Mouse (Mus musculus): ENCODE measurements at regions not wholly inside any gene's neighbourhood (a gene's known extent, or its start where the extent isn't known, plus 50 kb on each side); places are given as distances from the start of the nearest gene placed in this dataset.

DNA sequence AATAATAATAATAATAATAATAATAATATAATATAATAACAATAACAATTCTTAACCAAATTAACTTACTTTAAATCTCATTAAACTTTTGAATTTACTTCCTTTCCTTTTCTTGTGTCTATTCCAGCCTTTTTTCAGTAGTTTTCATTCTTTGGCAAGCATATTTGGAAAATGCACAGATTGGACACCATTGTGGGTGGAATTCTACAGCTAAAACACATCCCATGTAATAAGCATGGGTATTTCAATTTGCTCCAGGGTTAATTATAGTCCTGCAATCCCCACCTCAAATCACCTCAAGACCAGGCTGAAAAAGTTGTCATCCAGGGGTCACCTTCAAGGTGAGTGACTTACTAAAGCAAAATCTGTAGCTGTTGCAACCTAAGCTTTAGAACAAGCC lies 355.9 kb upstream of the Akr1e1 start:
- Histone ChIP-seq H3K9ac (ENCODE audit: insufficient read depth, low read depth, low read length, poor library complexity, severe bottlenecking) (no peak overlapping the region), H3K4me1 (ENCODE audit: control insufficient read depth in 2 of 2, insufficient read depth in 2 of 2, low read length in 2 of 2, poor library complexity in 1 of 2) (no peaks in the 10 kb centered on the region), H3K36me3 (ENCODE audit: control insufficient read depth, insufficient read depth, low read length, poor library complexity, severe bottlenecking) (no peaks in the 10 kb centered on the region), H3K27ac (ENCODE audit: insufficient read depth, low read depth, low read length, poor library complexity, severe bottlenecking) (no peak overlapping the region), H3K4me3 (ENCODE audit: insufficient read depth in 1 of 2, low read depth in 1 of 2, low read length in 2 of 2, poor library complexity in 1 of 2, severe bottlenecking in 1 of 2) (no peak overlapping the region), H3K9me3 (ENCODE audit: control insufficient read depth, insufficient read depth, low read depth, low read length) (no peaks in the 10 kb centered on the region)
- in situ Hi-C loops (cut with MboI; ENCODE audit: low sequenced_read_pairs in 2 of 2, unreplicated experiment in 2 of 2) = no loop called here
- TF ChIP-seq MAFK (IDR thresholded peaks at IDR 0.05; ENCODE audit: insufficient read depth, low read depth, low read length) (no peak), ZNF384 (IDR thresholded peaks at IDR 0.05; ENCODE audit: low read depth, low read length) (no peak), ZC3H11A (IDR thresholded peaks at IDR 0.05; ENCODE audit: borderline replicate concordance, low read depth, low read length) (no peak), CHD2 (IDR thresholded peaks at IDR 0.05; ENCODE audit: low read depth, low read length) (no peak), HCFC1 (IDR thresholded peaks at IDR 0.05; ENCODE audit: borderline replicate concordance, insufficient read depth, low read length) (no peak)
- no peak for DNase-seq (ENCODE audit: low read depth, low spot score)

DNA sequence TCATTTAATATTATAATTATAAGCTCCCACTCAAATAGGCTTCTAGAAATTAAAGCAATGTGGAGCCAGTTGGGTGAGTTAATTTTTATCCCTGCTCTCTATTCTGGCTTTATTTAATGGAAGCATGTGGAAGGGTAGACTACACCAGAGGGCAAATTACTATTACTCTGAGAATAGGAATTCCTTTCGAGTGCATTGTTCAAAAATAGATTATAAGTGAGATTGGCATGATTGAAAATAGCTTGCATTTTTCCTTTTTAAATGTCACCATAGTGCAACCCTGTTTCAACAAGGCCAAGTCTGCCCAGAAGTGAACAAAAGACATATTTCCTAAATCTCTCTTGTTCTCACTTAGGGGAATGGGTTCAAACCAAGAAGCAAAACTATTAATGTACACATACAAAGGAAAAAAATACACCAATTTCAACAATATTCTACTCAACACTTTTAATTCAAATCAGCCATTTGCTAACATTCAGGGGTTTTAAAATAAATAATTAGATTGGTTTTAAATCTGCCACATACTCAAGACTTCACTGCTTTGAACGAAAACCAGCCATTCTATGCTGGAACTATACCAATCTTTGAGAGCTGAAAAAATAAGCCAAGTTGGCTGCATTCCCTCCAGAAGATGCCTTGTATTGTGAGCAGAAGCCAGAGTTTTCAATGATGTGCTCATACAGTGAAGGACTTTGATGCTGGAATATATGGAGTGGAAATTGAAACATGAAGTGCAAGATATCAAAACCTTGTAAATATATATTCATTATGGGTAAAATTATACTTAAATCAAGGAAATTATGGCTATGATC lies 361.3 kb upstream of the Akr1e1 start:
- H3K4me1 ChIP-seq (ENCODE audit: control insufficient read depth in 2 of 2, insufficient read depth in 2 of 2, low read length in 2 of 2, poor library complexity in 1 of 2) = no peaks in the 10 kb centered on the region
- H3K9ac ChIP-seq (ENCODE audit: insufficient read depth, low read depth, low read length, poor library complexity, severe bottlenecking) = no peak overlapping the region
- no peaks in the 10 kb centered on the region for H3K36me3 ChIP-seq (ENCODE audit: control insufficient read depth, insufficient read depth, low read length, poor library complexity, severe bottlenecking)
- TF ChIP-seq HCFC1 (IDR thresholded peaks at IDR 0.05; ENCODE audit: borderline replicate concordance, insufficient read depth, low read length) (no peak), ZNF384 (IDR thresholded peaks at IDR 0.05; ENCODE audit: low read depth, low read length) (no peak), CHD2 (IDR thresholded peaks at IDR 0.05; ENCODE audit: low read depth, low read length) (no peak), MAFK (IDR thresholded peaks at IDR 0.05; ENCODE audit: insufficient read depth, low read depth, low read length) (no peak), ZC3H11A (IDR thresholded peaks at IDR 0.05; ENCODE audit: borderline replicate concordance, low read depth, low read length) (no peak)
- no peaks in the 10 kb centered on the region for H3K9me3 ChIP-seq (ENCODE audit: control insufficient read depth, insufficient read depth, low read depth, low read length)
- in situ Hi-C loops (cut with MboI; ENCODE audit: low sequenced_read_pairs in 2 of 2, unreplicated experiment in 2 of 2) = no loop called here
- H3K4me3 ChIP-seq (ENCODE audit: insufficient read depth in 1 of 2, low read depth in 1 of 2, low read length in 2 of 2, poor library complexity in 1 of 2, severe bottlenecking in 1 of 2) = no peak overlapping the region
- no peak for DNase-seq (ENCODE audit: low read depth, low spot score)
- no peak overlapping the region for H3K27ac ChIP-seq (ENCODE audit: insufficient read depth, low read depth, low read length, poor library complexity, severe bottlenecking)

DNA sequence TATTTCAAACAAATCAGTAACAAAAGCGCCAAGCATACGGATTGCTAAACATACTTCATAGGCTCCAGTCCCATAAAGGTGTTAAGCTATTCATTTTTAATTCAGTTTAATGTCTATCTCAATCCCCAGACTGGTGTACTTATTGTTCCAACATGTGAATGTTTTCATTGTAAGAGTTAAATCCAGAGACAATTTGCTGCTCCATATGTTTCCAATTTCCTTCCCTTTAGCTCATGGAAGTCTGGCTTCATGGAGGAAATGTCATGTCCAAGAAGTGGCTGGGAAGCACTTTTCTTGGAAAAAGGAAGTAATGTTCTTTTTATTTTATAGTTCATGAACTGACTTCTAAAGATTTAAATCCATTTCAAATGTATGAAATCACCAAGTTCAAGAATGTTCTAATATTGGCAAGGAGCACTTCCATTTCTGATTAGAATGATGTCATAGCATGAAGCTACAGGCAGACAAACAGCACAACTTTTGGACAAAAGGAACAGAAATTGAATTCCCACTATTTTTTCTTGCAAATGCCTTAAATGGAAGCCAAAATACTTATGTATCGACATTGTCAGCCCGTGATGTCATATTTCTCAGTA lies 362.6 kb upstream of the Akr1e1 start:
- in situ Hi-C loops (cut with MboI; ENCODE audit: low sequenced_read_pairs in 2 of 2, unreplicated experiment in 2 of 2) = no loop called here
- Histone ChIP-seq H3K9ac (ENCODE audit: insufficient read depth, low read depth, low read length, poor library complexity, severe bottlenecking) (no peak overlapping the region), H3K36me3 (ENCODE audit: control insufficient read depth, insufficient read depth, low read length, poor library complexity, severe bottlenecking) (no peaks in the 10 kb centered on the region), H3K9me3 (ENCODE audit: control insufficient read depth, insufficient read depth, low read depth, low read length) (no peaks in the 10 kb centered on the region), H3K27ac (ENCODE audit: insufficient read depth, low read depth, low read length, poor library complexity, severe bottlenecking) (no peak overlapping the region), H3K4me1 (ENCODE audit: control insufficient read depth in 2 of 2, insufficient read depth in 2 of 2, low read length in 2 of 2, poor library complexity in 1 of 2) (no peaks in the 10 kb centered on the region), H3K4me3 (ENCODE audit: insufficient read depth in 1 of 2, low read depth in 1 of 2, low read length in 2 of 2, poor library complexity in 1 of 2, severe bottlenecking in 1 of 2) (no peak overlapping the region)
- no peak for DNase-seq (ENCODE audit: low read depth, low spot score)
- no peak for TF ChIP-seq CHD2 (IDR thresholded peaks at IDR 0.05; ENCODE audit: low read depth, low read length)
- no peak for TF ChIP-seq ZNF384 (IDR thresholded peaks at IDR 0.05; ENCODE audit: low read depth, low read length)
- no peak for TF ChIP-seq MAFK (IDR thresholded peaks at IDR 0.05; ENCODE audit: insufficient read depth, low read depth, low read length)
- no peak for TF ChIP-seq ZC3H11A (IDR thresholded peaks at IDR 0.05; ENCODE audit: borderline replicate concordance, low read depth, low read length)
- TF ChIP-seq HCFC1 (IDR thresholded peaks at IDR 0.05; ENCODE audit: borderline replicate concordance, insufficient read depth, low read length) = no peak

DNA sequence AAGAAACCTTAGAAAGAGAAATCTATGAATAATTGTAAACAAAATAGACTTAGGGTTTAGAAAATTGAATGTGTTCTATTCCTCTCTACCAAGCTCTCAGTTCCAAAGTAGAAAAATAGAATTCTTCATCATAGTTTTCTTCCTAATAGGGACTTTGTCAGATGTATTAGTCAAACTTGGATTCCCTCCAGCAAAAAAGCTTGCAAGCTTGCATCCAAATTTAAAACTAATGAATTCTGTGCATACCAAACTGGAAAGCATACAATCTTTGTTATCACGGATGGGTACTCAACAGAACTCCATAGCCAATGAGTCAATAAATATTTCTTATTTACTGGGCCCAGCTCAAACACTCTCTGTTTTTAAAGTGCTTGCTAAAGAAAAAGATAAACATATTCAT lies 383.9 kb upstream of the Akr1e1 start:
- no peak for TF ChIP-seq ZNF384 (IDR thresholded peaks at IDR 0.05; ENCODE audit: low read depth, low read length)
- no peak for TF ChIP-seq ZC3H11A (IDR thresholded peaks at IDR 0.05; ENCODE audit: borderline replicate concordance, low read depth, low read length)
- no peak for TF ChIP-seq HCFC1 (IDR thresholded peaks at IDR 0.05; ENCODE audit: borderline replicate concordance, insufficient read depth, low read length)
- no peak for TF ChIP-seq CHD2 (IDR thresholded peaks at IDR 0.05; ENCODE audit: low read depth, low read length)
- TF ChIP-seq MAFK (IDR thresholded peaks at IDR 0.05; ENCODE audit: insufficient read depth, low read depth, low read length) = no peak
- no peaks in the 10 kb centered on the region for H3K4me1 ChIP-seq (ENCODE audit: control insufficient read depth in 2 of 2, insufficient read depth in 2 of 2, low read length in 2 of 2, poor library complexity in 1 of 2)
- no peak for DNase-seq (ENCODE audit: low read depth, low spot score)
- H3K36me3 ChIP-seq (ENCODE audit: control insufficient read depth, insufficient read depth, low read length, poor library complexity, severe bottlenecking) = no peaks in the 10 kb centered on the region
- no peak overlapping the region for H3K4me3 ChIP-seq (ENCODE audit: insufficient read depth in 1 of 2, low read depth in 1 of 2, low read length in 2 of 2, poor library complexity in 1 of 2, severe bottlenecking in 1 of 2)
- peaks cover 2% of the 10 kb centered on the region; the same call in 1 of the 2 replicates for H3K9me3 ChIP-seq (ENCODE audit: control insufficient read depth, insufficient read depth, low read depth, low read length)
- in situ Hi-C loops (cut with MboI; ENCODE audit: low sequenced_read_pairs in 2 of 2, unreplicated experiment in 2 of 2) = no loop called here
- H3K9ac ChIP-seq (ENCODE audit: insufficient read depth, low read depth, low read length, poor library complexity, severe bottlenecking) = no peak overlapping the region
- H3K27ac ChIP-seq (ENCODE audit: insufficient read depth, low read depth, low read length, poor library complexity, severe bottlenecking) = no peak overlapping the region

Measured in ES-E14 (cell line).